Comparison of ENCODE assay signal across 9 mouse cellular contexts in genomic region chr19:16214946-16215345, GRCm38 (mm10).
DNase-seq lines count a peak whose midpoint lies in the region; ATAC-seq lines count a peak whose summit lies in the region.
"Had no signal": no experiment of that assay in that cellular context is flagged by ENCODE, and none has a peak within 500 bp of the region (broad histone marks: within the 10 kb centered on the region; RNA-seq: fewer than 3 reads in every experiment).

No protein-coding gene starts in this region.

- H3K27me3 ChIP-seq in midbrain, embryonic 14.5 days (ENCODE audit: control insufficient read depth, insufficient read depth, low read length): no peaks in the 10 kb centered on the region
- no peaks in the 10 kb centered on the region for H3K27me3 ChIP-seq in midbrain, embryonic 10.5 days (ENCODE audit: low read depth, poor library complexity, severe bottlenecking)

- no peak overlapping the region for H3K4me3 ChIP-seq in midbrain, embryonic 14.5 days (replicated peaks; ENCODE audit: low read depth, low read length)
- H3K4me3 ChIP-seq in midbrain, embryonic 10.5 days: no peak overlapping the region

- H3K9me3 ChIP-seq in midbrain, embryonic 14.5 days (ENCODE audit: control insufficient read depth, low read length): no peaks in the 10 kb centered on the region
- H3K9me3 ChIP-seq in midbrain, embryonic 10.5 days (replicated peaks): no peaks in the 10 kb centered on the region

- no peak overlapping the region for H3K9ac ChIP-seq in midbrain, embryonic 14.5 days (replicated peaks; ENCODE audit: low read length)

- intact Hi-C loops in gastrocnemius, postnatal 36 days (cut with DNase I): no loop called here

- 0 out of 2 replicates have a peak overlapping the region, but pooled peaks have one; percentile 32 for H3K27ac ChIP-seq in midbrain, embryonic 14.5 days (replicated peaks; ENCODE audit: low read depth, low read length)
- H3K27ac ChIP-seq in midbrain, embryonic 10.5 days (replicated peaks): no peak overlapping the region
- H3K27ac ChIP-seq: kidney, postnatal 0 days had no signal

- peaks cover 6% of the 10 kb centered on the region for H3K4me1 ChIP-seq in midbrain, embryonic 14.5 days (ENCODE audit: control insufficient read depth, insufficient read depth, low read length)
- H3K4me1 ChIP-seq in midbrain, embryonic 10.5 days: no peaks in the 10 kb centered on the region

- WGBS in midbrain, embryonic 14.5 days: 72% methylated on average over 6 of the region's 6 CpGs
- 89% methylated on average over 6 of the region's 6 CpGs for WGBS in midbrain, embryonic 10.5 days

- DNase-seq in midbrain, embryonic 14.5 days: no peak
- no peak for DNase-seq in midbrain, embryonic 10.5 days (ENCODE audit: low spot score)
- peak; percentile 65 to 81 for DNase-seq in gastrocnemius, postnatal 36 days
- DNase-seq in lung, adult 18-20 months: peak; percentile 82 to 88
- DNase-seq in testis, postnatal 10 days (ENCODE audit: low spot score): peak; percentile 61
- no peak for DNase-seq in yolk sac, embryonic 10.5 days (ENCODE audit: low spot score)
- DNase-seq in thymus, postnatal 0 days (ENCODE audit: low spot score): no peak

- no peak for ATAC-seq in midbrain, embryonic 14.5 days (ENCODE audit: low FRiP score, low TSS enrichment)
- no peak for ATAC-seq in erythroblast, adult 5-6 weeks (replicated peaks; ENCODE audit: low FRiP score, poor library complexity, severe bottlenecking)

- H3K4me2 ChIP-seq in midbrain, embryonic 14.5 days (ENCODE audit: low read length): no peak overlapping the region

- peaks cover 6% of the 10 kb centered on the region; the same call in 1 of the 2 replicates for H3K36me3 ChIP-seq in midbrain, embryonic 14.5 days (ENCODE audit: control insufficient read depth, insufficient read depth, low read length)
- peaks cover 7% of the 10 kb centered on the region for H3K36me3 ChIP-seq in midbrain, embryonic 10.5 days

Comparison
In these comparisons a context has a peak if more than half of its experiments do, and no peak if none do; other contexts are left out.
1. DNase-seq: peak in gastrocnemius, postnatal 36 days (2 of 2), lung, adult 18-20 months (2 of 2) and testis, postnatal 10 days (single experiment); none in midbrain, embryonic 14.5 days (single experiment), midbrain, embryonic 10.5 days (single experiment), yolk sac, embryonic 10.5 days (single experiment) and thymus, postnatal 0 days (single experiment).